Mouse (Mus musculus) leukemia stem cell, adult 10-12 weeks (primary cell): ENCODE results near the gene Chrnb4. TPM values are rescaled to one million over a fixed set of nuclear protein-coding genes. Genes with fewer than 3 reads are reported as not detected.

Experiments
- polyA plus RNA-seq: library from polyadenylated mRNA; stranded (reverse); fragments of >175 nt; gene quantifications from 2 replicates; pipeline ENCODE4 v1.2.3, GENCODE M21; 2012; ENCODE audit warnings: low replicate concordance

Chrnb4 gene
- 0.05 and 0.06 TPM in 2 replicates for polyA plus RNA-seq

DNA sequence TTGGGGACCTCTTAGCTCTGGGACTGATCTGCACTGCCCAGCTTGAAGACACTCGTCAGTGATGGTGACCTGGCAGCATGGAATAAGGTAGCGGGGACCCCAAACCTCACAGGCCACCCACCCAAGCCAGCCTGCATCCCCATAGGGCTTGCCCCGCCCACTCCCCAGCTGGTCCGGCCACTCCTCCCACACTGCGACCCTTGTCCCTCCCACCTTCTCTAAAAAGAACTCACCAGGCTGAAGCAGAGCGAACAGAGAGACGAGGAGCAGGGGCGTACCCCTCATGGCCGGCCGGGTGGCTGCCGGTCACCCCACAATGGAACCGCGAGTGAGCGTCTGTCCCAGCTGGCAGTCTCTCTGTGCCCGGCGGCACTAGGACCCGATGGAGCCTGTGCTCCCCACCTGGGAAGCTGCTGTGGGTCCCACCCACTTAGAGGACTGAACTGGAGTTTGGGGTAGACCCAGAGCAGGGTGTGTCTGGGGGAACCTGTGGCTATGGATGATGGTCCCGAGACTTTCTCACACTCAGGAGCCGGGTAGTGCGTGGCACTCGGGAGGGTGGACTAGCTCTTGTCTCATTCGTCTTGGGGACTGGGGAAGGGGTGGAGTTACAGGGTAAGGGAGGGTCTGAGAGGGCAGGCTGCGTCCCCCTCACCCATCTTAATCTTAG is at the start of gene Chrnb4:
Chrnb4 (minus strand) TSS at position 569 of the 670 bp plus-strand sequence.

DNA sequence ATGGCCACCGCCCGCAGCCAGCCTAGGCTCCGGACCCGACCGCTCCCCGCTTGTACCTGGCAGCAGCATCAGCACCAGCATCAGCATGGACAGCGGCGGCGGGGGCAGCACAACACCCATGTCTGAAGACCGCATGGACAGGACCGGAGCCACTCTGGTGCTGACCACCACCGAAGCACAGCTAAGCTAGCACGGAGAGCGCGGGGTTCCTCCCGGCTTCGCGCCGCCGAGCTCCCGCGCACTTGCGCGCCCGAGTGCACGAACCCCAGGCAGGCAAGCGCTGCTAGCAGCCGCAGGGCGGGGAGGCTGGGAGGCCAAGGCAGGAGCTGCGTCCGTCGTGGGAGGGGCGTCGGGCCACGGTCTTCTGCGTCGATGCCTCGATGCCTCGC is 22.3 kb downstream of the Chrnb4 start, which contains the start of gene Chrna3:
Chrna3 (minus strand) TSS at position 288 of the 389 bp plus-strand sequence.

DNA sequence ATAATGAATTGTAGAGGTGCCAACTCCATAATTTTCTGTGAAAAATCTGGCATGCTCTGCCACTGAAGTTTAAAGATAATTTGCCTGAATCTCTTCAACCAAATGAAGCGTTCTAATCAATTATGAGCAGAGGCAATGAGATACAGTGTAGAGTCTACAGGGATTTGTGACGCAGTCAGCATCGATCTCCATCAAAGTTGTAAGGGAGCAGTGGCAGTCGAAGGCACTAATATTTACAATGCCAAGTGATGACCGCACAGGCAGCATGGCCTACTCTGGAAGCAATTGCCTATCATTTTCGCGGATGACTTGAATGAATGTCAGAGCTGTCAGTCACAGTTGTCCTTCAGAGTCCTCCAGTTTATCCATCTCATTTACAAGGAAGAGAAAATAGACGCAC is 67.9 kb downstream of the Chrnb4 start, which contains the start of gene Chrna5:
Chrna5 (plus strand) TSS at position 207 of the 400 bp plus-strand sequence.

Other genes starting within 250 kb of the Chrnb4 start
- 0.34 and 1.4 TPM in 2 replicates for gene Ireb2, start 185.0 kb downstream of the Chrnb4 start, polyA plus RNA-seq
- gene Hykk, start 131.5 kb downstream of the Chrnb4 start, polyA plus RNA-seq: 0.39 TPM in 1 of 2 replicates, not detected in the other
- gene Psma4, start 98.0 kb downstream of the Chrnb4 start, polyA plus RNA-seq: 1.4 and 3.9 TPM in 2 replicates
- gene AY074887, start 97.8 kb downstream of the Chrnb4 start, polyA plus RNA-seq: not detected in 2 replicates
- not detected in 2 replicates for gene Chrna5, start 67.9 kb downstream of the Chrnb4 start, polyA plus RNA-seq
- not detected in 2 replicates for gene Chrna3, start 22.2 kb downstream of the Chrnb4 start, polyA plus RNA-seq
- 45.6 and 61.4 TPM in 2 replicates for gene Ube2q2, start 100.1 kb upstream of the Chrnb4 start, polyA plus RNA-seq
- gene Fbxo22, start 160.1 kb upstream of the Chrnb4 start, polyA plus RNA-seq: 5.8 and 28.0 TPM in 2 replicates